In genomic region chr9:102026136-102026535, GRCm38 (mm10) we compare ENCODE assay signal across 12 mouse cellular contexts.
"Had no signal": no experiment of that assay in that cellular context is flagged by ENCODE, and none has a peak within 500 bp of the region (broad histone marks: within the 10 kb centered on the region; RNA-seq: fewer than 3 reads in every experiment).

No protein-coding gene starts in this region.

- H3K4me3 ChIP-seq: limb, embryonic 10.5 days; liver, embryonic 15.5 days; neural tube, embryonic 15.5 days had no signal

- DNase-seq: kidney, postnatal 25 days; layer of hippocampus, adult 9-11 months; lung, adult 2 months; lung, postnatal 36 days; right cerebral cortex, adult 18-20 months; right cerebral cortex, postnatal 25 days; thymus, postnatal 36 days had no signal

- H3K27me3 ChIP-seq: liver, embryonic 15.5 days; neural tube, embryonic 15.5 days had no signal

- H3K9ac ChIP-seq: liver, embryonic 15.5 days; neural tube, embryonic 15.5 days had no signal

- H3K27ac ChIP-seq: limb, embryonic 10.5 days; liver, embryonic 15.5 days; neural tube, embryonic 15.5 days had no signal

- H3K4me2 ChIP-seq: liver, embryonic 11.5 days; liver, embryonic 15.5 days; neural tube, embryonic 15.5 days had no signal

- H3K4me1 ChIP-seq: limb, embryonic 10.5 days; liver, embryonic 15.5 days; neural tube, embryonic 15.5 days had no signal

- ATAC-seq: lung, postnatal 0 days had no signal

- H3K9me3 ChIP-seq: limb, embryonic 10.5 days; liver, embryonic 15.5 days; neural tube, embryonic 15.5 days had no signal

- H3K36me3 ChIP-seq: limb, embryonic 10.5 days; liver, embryonic 15.5 days; neural tube, embryonic 15.5 days had no signal
